Mouse (Mus musculus) heart, adult 2 months (tissue): Measurements from ENCODE around the gene Mdc1. TPM values are rescaled to one million over a fixed set of nuclear protein-coding genes. Genes with fewer than 3 reads are reported as not detected.

Experiments
- DNase-seq, 2 experiments: peaks; one replicate each; pipeline ENCODE4 v3.0.0; 2021
- H3K27ac ChIP-seq: fragments of 200-600 bp; 2 replicates; pipeline ENCODE4 v1.8.1; 2022
- H3K27me3 ChIP-seq: fragments of 200-500 bp; 2 replicates; pipeline ENCODE4 v1.6.1; 2012; ENCODE audit warnings: mild to moderate bottlenecking, low read length, inconsistent platforms, mixed read lengths; ENCODE audit not compliant: control insufficient read depth, insufficient read depth
- H3K36me3 ChIP-seq: fragments of 200-500 bp; 2 replicates; pipeline ENCODE4 v1.6.1; 2012; ENCODE audit warnings: low read length, inconsistent platforms; ENCODE audit not compliant: control insufficient read depth, insufficient read depth
- H3K4me1 ChIP-seq: fragments of 200-500 bp; 2 replicates; pipeline ENCODE4 v1.6.1; 2011; ENCODE audit warnings: low read length; ENCODE audit not compliant: control insufficient read depth, insufficient read depth
- H3K4me3 ChIP-seq: fragments of 200-600 bp; 2 replicates; pipeline ENCODE4 v1.8.1; 2022
- H3K79me2 ChIP-seq: fragments of 200-500 bp; replicated peaks from 2 replicates; pipeline ENCODE4 v1.6.1; 2012; ENCODE audit warnings: mild to moderate bottlenecking, inconsistent platforms, low read length, moderate library complexity, mixed read lengths; ENCODE audit not compliant: control insufficient read depth, insufficient read depth
- H3K9ac ChIP-seq: fragments of 200-500 bp; 2 replicates; pipeline ENCODE4 v1.6.1; 2012; ENCODE audit warnings: low read depth, mild to moderate bottlenecking, control low read depth, inconsistent platforms, low read length, mixed read lengths
- CTCF ChIP-seq: fragments of 200-600 bp; IDR thresholded peaks from 2 replicates; pipeline ENCODE4 v1.8.1; 2022; ENCODE audit warnings: antibody characterized with exemption, mild to moderate bottlenecking, moderate library complexity
- EP300 ChIP-seq: fragments of 200-500 bp; IDR thresholded peaks from 2 replicates; pipeline ENCODE4 v1.6.1; 2011; ENCODE audit warnings: low read depth, low read length, control low read depth; ENCODE audit not compliant: insufficient read depth
- POLR2A ChIP-seq: fragments of 200-500 bp; IDR thresholded peaks from 2 replicates; pipeline ENCODE4 v1.6.1; 2011; ENCODE audit warnings: mild to moderate bottlenecking, low read depth, low read length, control low read depth; ENCODE audit not compliant: insufficient read depth
- WGBS: fragments of 180-500 bp; shearing (Covaris S2); methylation state at CpG from one replicate; pipeline ENCODE4 v1.1.7; 2018; 5-methylcytosine and 5-hydroxymethylcytosine counted together
- intact Hi-C: fragments of 180-260 bp; cut with DNase I; formaldehyde crosslinking; loops from one replicate; pipeline ENCODE4 v1.15.1; 2025
- polyA plus RNA-seq: library from polyadenylated mRNA; depleted of rRNA; stranded (reverse); fragments of >200 nt; gene quantifications from 2 replicates; pipeline ENCODE4 v1.2.3, GENCODE M21; 2012
- total RNA-seq, 2 experiments: library from RNA; stranded (reverse); gene quantifications; 2 replicates each; pipeline ENCODE4 v1.2.3; 2021

The Mdc1 gene
- total and polyA plus RNA-seq, 3 experiments = 4.2 to 13.3 (median 13.2) TPM

DNA sequence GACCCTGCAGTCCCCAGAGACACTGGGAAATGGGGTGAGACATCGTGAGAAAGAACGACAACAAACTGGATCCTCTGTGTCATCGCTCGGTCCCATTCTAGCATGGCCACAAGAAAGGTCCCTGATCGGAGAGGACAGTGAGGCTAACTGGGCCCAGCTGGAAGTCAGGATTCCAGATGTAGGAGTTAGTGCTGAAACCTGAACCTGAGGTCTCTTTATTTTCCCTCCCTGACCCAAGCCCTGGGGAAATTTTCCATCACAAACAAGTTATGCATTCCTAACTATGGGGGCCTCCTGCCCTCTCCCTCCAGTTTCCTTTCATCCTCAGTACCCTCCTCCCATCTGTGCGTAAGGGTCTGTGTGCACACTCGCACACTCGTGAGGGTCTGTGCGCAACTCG is 24.1 kb upstream of the Mdc1 start:
- H3K4me1 ChIP-seq = peaks cover 25% of the 10 kb centered on the region
- no peaks in the 10 kb centered on the region for H3K27me3 ChIP-seq
- 73% methylated on average over 10 of the region's 10 CpGs for WGBS
- no peak overlapping the region for H3K9ac ChIP-seq
- H3K4me3 ChIP-seq = no peak overlapping the region
- intact Hi-C loops = no loop called here
- H3K36me3 ChIP-seq = peaks cover 6% of the 10 kb centered on the region
- TF ChIP-seq EP300 (no peak), CTCF (no peak), POLR2A (no peak)
- H3K79me2 ChIP-seq = no peaks in the 10 kb centered on the region
- H3K27ac ChIP-seq = no peak overlapping the region
- no peak for DNase-seq

DNA sequence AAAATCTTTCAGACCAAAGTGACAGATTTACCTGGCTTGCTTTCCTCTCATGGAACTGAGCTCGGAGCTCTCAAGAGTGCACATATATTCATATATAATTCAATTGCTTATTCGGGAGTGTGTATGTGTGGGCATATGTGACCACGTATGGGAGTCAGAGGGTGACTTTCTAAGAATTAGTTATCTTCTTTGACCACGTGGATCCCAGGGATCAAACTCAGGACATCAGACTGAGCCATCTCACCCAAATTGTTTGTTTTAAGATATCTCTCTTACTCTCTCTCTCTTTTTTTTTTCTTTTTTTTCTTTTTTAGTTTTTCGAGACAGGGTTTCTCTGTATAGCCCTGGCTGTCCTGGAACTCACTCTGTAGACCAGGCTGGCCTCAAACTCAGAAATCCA is 21.2 kb upstream of the Mdc1 start:
- no peak overlapping the region for H3K9ac ChIP-seq
- no peaks in the 10 kb centered on the region for H3K36me3 ChIP-seq
- H3K27me3 ChIP-seq = no peaks in the 10 kb centered on the region
- no peak for DNase-seq
- H3K79me2 ChIP-seq = no peaks in the 10 kb centered on the region
- WGBS = 90% methylated on average over 5 of the region's 5 CpGs
- TF ChIP-seq POLR2A = no peak
- no peak for TF ChIP-seq CTCF
- TF ChIP-seq EP300 = no peak
- intact Hi-C loops = loop anchor here (2.0 to 10.0 kb wide), 2 partner anchors 81 to 225 kb away; partner anchors contain the start of genes Gm6034 and H2-T22
- peaks cover 4% of the 10 kb centered on the region for H3K4me1 ChIP-seq
- H3K4me3 ChIP-seq = no peak overlapping the region
- no peak overlapping the region for H3K27ac ChIP-seq

GRCm38 (mm10) chr17:35821439-35822430 is 19.6 kb upstream of the Mdc1 start, which contains the start of gene Ier3:
Gene Ier3, plus strand, starts transcription at chr17:35821684.
- DNase-seq = peak; percentile 89 to 91
- Histone ChIP-seq H3K79me2 (no peaks in the 10 kb centered on the region), H3K9ac (peak within 1 kb of the TSS; percentile 90), H3K27ac (peak within 1 kb of the TSS; percentile 98), H3K4me1 (peaks cover 3% of the 10 kb centered on the region; the same call in 1 of the 2 replicates), H3K36me3 (no peaks in the 10 kb centered on the region), H3K4me3 (peak within 1 kb of the TSS; percentile 78), H3K27me3 (no peaks in the 10 kb centered on the region)
- under 1% methylated on average over 62 of the region's 62 CpGs for WGBS
- TF ChIP-seq EP300 (0 out of 2 replicates have a peak, but pooled peaks have one; percentile 68), CTCF (no peak), POLR2A (peak; percentile 98)
- intact Hi-C loops = loop anchor here (2.0 to 10.0 kb wide), 3 partner anchors 37 to 223 kb away; partner anchors contain the start of genes Gm6034 and H2-T22

GRCm38 (mm10) chr17:35822564-35822963 is 18.8 kb upstream of the Mdc1 start:
- no peak for DNase-seq
- Histone ChIP-seq H3K27ac (peak overlapping the region; percentile 98), H3K4me1 (peaks cover 3% of the 10 kb centered on the region; the same call in 1 of the 2 replicates), H3K27me3 (no peaks in the 10 kb centered on the region), H3K36me3 (no peaks in the 10 kb centered on the region), H3K79me2 (no peaks in the 10 kb centered on the region), H3K9ac (peak overlapping the region; percentile 90), H3K4me3 (peak overlapping the region; percentile 78)
- intact Hi-C loops = loop anchor here (2.0 to 10.0 kb wide), 2 partner anchors 38 to 222 kb away; partner anchors contain the start of genes Gm6034 and H2-T22
- 3% methylated on average over 11 of the region's 11 CpGs for WGBS
- TF ChIP-seq CTCF = no peak
- no peak for TF ChIP-seq POLR2A
- no peak for TF ChIP-seq EP300

- peak within 1 kb of the TSS; percentile 98 for H3K27ac ChIP-seq
- WGBS = 2% methylated on average over 41 of the region's 47 CpGs
- no peaks in the 10 kb centered on the region for H3K36me3 ChIP-seq
- H3K4me3 ChIP-seq = peak within 1 kb of the TSS; percentile 78
- peak; percentile 89 to 90 for DNase-seq
- 0 out of 2 replicates have a peak, but pooled peaks have one; percentile 6 for TF ChIP-seq CTCF
- TF ChIP-seq EP300 = peak; percentile 61; the same call in 1 of the 2 replicates
- peak; percentile 85 for TF ChIP-seq POLR2A
- no peaks in the 10 kb centered on the region for H3K27me3 ChIP-seq
- H3K79me2 ChIP-seq = no peaks in the 10 kb centered on the region
- H3K4me1 ChIP-seq = peaks cover 3% of the 10 kb centered on the region; the same call in 1 of the 2 replicates
- H3K9ac ChIP-seq = peak within 1 kb of the TSS; percentile 90
- intact Hi-C loops = loop anchor here (1.0 to 10.0 kb wide), 3 partner anchors 13 to 222 kb away; partner anchors contain the start of genes Gm6034 and H2-T22
Measured at GRCm38 (mm10) chr17:35822964-35823937, 18.1 kb upstream of the Mdc1 start, which contains the start of gene Flot1. Gene Flot1, plus strand, starts transcription at chr17:35823230.
